Mouse (Mus musculus) liver, embryonic 16.5 days (tissue): ENCODE measurements around the gene Elovl2. TPM values are rescaled to one million over a fixed set of nuclear protein-coding genes. Genes with fewer than 3 reads are reported as not detected.

Experiments
- ATAC-seq: fragments of 200-750 bp; cut with Nextera tagmentation; 2 replicates; pipeline ENCODE4 v1.8.0; 2017; ENCODE audit warnings: low read depth, mild to moderate bottlenecking, moderate number of reproducible peaks, moderate library complexity
- H3K27ac ChIP-seq: fragments of 300-500 bp; sonication (generic); 2 replicates; pipeline ENCODE4 v1.5.1; 2014; ENCODE audit warnings: mild to moderate bottlenecking, low read length
- H3K27me3 ChIP-seq: fragments of 300-500 bp; sonication (generic); 2 replicates; pipeline ENCODE4 v1.6.1; 2014; ENCODE audit warnings: low read depth, low read length, mixed read lengths; ENCODE audit not compliant: control insufficient read depth, insufficient read depth
- H3K36me3 ChIP-seq: fragments of 300-500 bp; sonication (generic); 2 replicates; pipeline ENCODE4 v1.6.1; 2014; ENCODE audit warnings: mild to moderate bottlenecking; ENCODE audit not compliant: control insufficient read depth, insufficient read depth
- H3K4me1 ChIP-seq: fragments of 300-500 bp; sonication (generic); 2 replicates; pipeline ENCODE4 v1.6.1; 2014; ENCODE audit warnings: low read depth, low read length, mixed read lengths; ENCODE audit not compliant: control insufficient read depth
- H3K4me2 ChIP-seq: fragments of 300-500 bp; sonication (generic); 2 replicates; pipeline ENCODE4 v1.6.1; 2014; ENCODE audit warnings: low read depth, low read length, mixed read lengths
- H3K4me3 ChIP-seq: fragments of 300-500 bp; sonication (generic); 2 replicates; pipeline ENCODE4 v1.5.1; 2014; ENCODE audit warnings: low read depth, mild to moderate bottlenecking, low read length
- H3K9ac ChIP-seq: fragments of 300-500 bp; sonication (generic); 2 replicates; pipeline ENCODE4 v1.6.1; 2014; ENCODE audit warnings: low read depth, low read length
- H3K9me3 ChIP-seq: fragments of 300-500 bp; sonication (generic); replicated peaks from 2 replicates; pipeline ENCODE4 v1.6.1; 2016; ENCODE audit warnings: low read length; ENCODE audit not compliant: control insufficient read depth
- WGBS: fragments of 180-500 bp; shearing (Covaris S2); extraction: QIAGEN DNeasy Blood & Tissue Kit; methylation state at CpG from one replicate; pipeline ENCODE4 v1.1.7; 2014; ENCODE audit not compliant: insufficient replicate concordance; 5-methylcytosine and 5-hydroxymethylcytosine counted together
- polyA plus RNA-seq: library from polyadenylated mRNA; unstranded; fragments of >200 nt; fragmentation: Nextera tagmentation; extraction: Ambion mirVana; gene quantifications from 2 replicates; pipeline ENCODE4 v1.2.1, GENCODE M21; 2015

Elovl2 gene
- polyA plus RNA-seq, 1 experiment from 2014 or later, result 50.6 TPM

GRCm38 (mm10) chr13:41134901-41135300 is 85.3 kb downstream of the Elovl2 start:
- H3K4me2 ChIP-seq, result no peak overlapping the region
- H3K9me3 ChIP-seq, result no peaks in the 10 kb centered on the region
- H3K9ac ChIP-seq, result no peak overlapping the region
- no peak for ATAC-seq
- WGBS, result 7% methylated on average over 6 of the region's 6 CpGs
- no peaks in the 10 kb centered on the region for H3K36me3 ChIP-seq
- H3K27ac ChIP-seq, result no peak overlapping the region
- no peaks in the 10 kb centered on the region for H3K4me1 ChIP-seq
- no peaks in the 10 kb centered on the region for H3K27me3 ChIP-seq
- H3K4me3 ChIP-seq, result no peak overlapping the region

Other genes with a start within 250 kb of the Elovl2 start
- 49.6 and 52.7 TPM in 2 replicates for gene Pak1ip1, start 219.4 kb downstream of the Elovl2 start, polyA plus RNA-seq
- gene Tmem14c, start 204.1 kb downstream of the Elovl2 start, polyA plus RNA-seq, result 569 and 646 TPM in 2 replicates
- 0.08 and 0.11 TPM in 2 replicates for gene Mak, start 140.7 kb downstream of the Elovl2 start, polyA plus RNA-seq
- gene Gcm2, start 109.4 kb downstream of the Elovl2 start, polyA plus RNA-seq, result not detected in 2 replicates
- not detected in 2 replicates for gene Sycp2l, start 106.1 kb downstream of the Elovl2 start, polyA plus RNA-seq
- 4.5 and 4.8 TPM in 2 replicates for gene Smim13, start 29.4 kb upstream of the Elovl2 start, polyA plus RNA-seq
- not detected in 2 replicates for gene Gm17364, start 53.6 kb upstream of the Elovl2 start, polyA plus RNA-seq